18 mouse cellular contexts compared by ENCODE assay signal in the genomic region with DNA sequence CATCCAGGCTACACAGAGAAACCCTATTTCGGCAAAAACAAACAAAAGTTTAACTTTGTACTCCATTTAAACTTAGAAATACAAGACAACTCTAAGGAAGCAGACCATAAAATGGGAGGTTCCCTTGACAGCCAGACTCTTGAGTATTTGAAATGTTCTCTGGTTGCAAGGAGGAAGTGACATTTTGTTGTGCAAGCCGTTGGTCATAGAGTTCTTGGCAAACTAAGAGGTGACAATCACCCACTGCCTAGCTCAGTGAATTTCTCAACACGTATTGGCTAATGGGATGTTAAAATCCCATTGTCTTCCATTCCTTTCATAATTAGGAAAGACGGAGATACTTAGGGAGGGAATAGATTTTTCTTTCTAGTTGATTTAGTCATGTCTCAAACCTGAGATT. TPM values are rescaled to one million over a fixed set of nuclear protein-coding genes. Genes with fewer than 3 reads are reported as not detected.
DNase-seq lines count a peak whose midpoint lies in the region; TF ChIP-seq lines count a peak whose summit lies in the region.
"Had no signal": no experiment of that assay in that cellular context is flagged by ENCODE, and none has a peak within 500 bp of the region (broad histone marks: within the 10 kb centered on the region; RNA-seq: fewer than 3 reads in every experiment).

No protein-coding gene starts in this region.

- no peak for TF ChIP-seq POLR2A in cerebellum, adult 2 months (IDR thresholded peaks at IDR 0.05; ENCODE audit: borderline replicate concordance, insufficient read depth, low read length)

- WGBS in cerebellum, adult 2 months = 62% methylated on average over 4 of the region's 4 CpGs

- H3K27me3 ChIP-seq in cerebellum, adult 2 months (ENCODE audit: control insufficient read depth, insufficient read depth, low read length) = no peaks in the 10 kb centered on the region
- H3K27me3 ChIP-seq: embryonic facial prominence, embryonic 12.5 days; forebrain, embryonic 13.5 days; hindbrain, embryonic 15.5 days; liver, embryonic 15.5 days; midbrain, embryonic 13.5 days; neural tube, embryonic 13.5 days had no signal

- peak overlapping the region; percentile 48; the same call in 1 of the 2 replicates for H3K27ac ChIP-seq in brown adipose tissue, adult 24 weeks (replicated peaks; ENCODE audit: low read depth, low read length)
- no peak overlapping the region for H3K27ac ChIP-seq in cerebellum, adult 2 months (ENCODE audit: insufficient read depth, low read length)
- H3K27ac ChIP-seq: embryonic facial prominence, embryonic 12.5 days; forebrain, embryonic 13.5 days; hindbrain, embryonic 15.5 days; midbrain, embryonic 13.5 days; neural tube, embryonic 13.5 days had no signal

- peak; percentile 36 for DNase-seq in adrenal gland, postnatal 10 days
- no peak for DNase-seq in adrenal gland, adult 18-20 months (ENCODE audit: low spot score in 2 of 2)
- DNase-seq in 3T3-L1 (ENCODE audit: low read depth, low spot score) = peak; percentile 13
- DNase-seq in lung, postnatal 14 days = peak; percentile 34
- no peak for DNase-seq in cerebellum, adult 2 months
- DNase-seq in gastrocnemius, adult 8-10 months (ENCODE audit: low spot score in 2 of 2) = no peak
- no peak for DNase-seq in cerebellum, adult 9-11 months
- DNase-seq: cerebellum, postnatal 10 days; gastrocnemius, postnatal 25 days; kidney, adult 8-10 months; thymus, postnatal 4 days had no signal

- no peaks in the 10 kb centered on the region for H3K4me1 ChIP-seq in brown adipose tissue, adult 24 weeks (ENCODE audit: control insufficient read depth, insufficient read depth, insufficient read length, low read length)
- no peaks in the 10 kb centered on the region for H3K4me1 ChIP-seq in cerebellum, adult 2 months (ENCODE audit: control insufficient read depth, insufficient read depth, low read length)
- H3K4me1 ChIP-seq: forebrain, embryonic 13.5 days; neural tube, embryonic 13.5 days had no signal

- H3K4me3 ChIP-seq in brown adipose tissue, adult 24 weeks (ENCODE audit: insufficient read depth, low read depth, low read length) = no peak overlapping the region
- no peak overlapping the region for H3K4me3 ChIP-seq in cerebellum, adult 2 months (replicated peaks; ENCODE audit: insufficient read depth, low read depth, low read length)
- H3K4me3 ChIP-seq: embryonic facial prominence, embryonic 12.5 days; forebrain, embryonic 13.5 days; hindbrain, embryonic 15.5 days; liver, embryonic 15.5 days; midbrain, embryonic 13.5 days; neural tube, embryonic 13.5 days had no signal

- TF ChIP-seq CTCF in cerebellum, adult 2 months (IDR thresholded peaks at IDR 0.05; ENCODE audit: borderline replicate concordance, insufficient read depth, low read depth, low read length) = no peak

RNA-seq across cellular contexts. Expression of gene Tmem170b, which starts 5.7 kb away (rescaled TPM):
- total RNA-seq in adrenal gland, postnatal 10 days (2021) = 10 to 100 TPM; 23.6 TPM
- 10 to 100 TPM; 23.3 to 26.4 TPM for total RNA-seq in adrenal gland, adult 18-20 months (2021)
- 6.0 and 9.3 TPM in 2 replicates for polyA plus RNA-seq in brown adipose tissue, adult 24 weeks (2012; ENCODE audit: insufficient read depth, insufficient read length, missing spikeins)
- 19.9 and 21.6 TPM in 2 replicates for polyA plus RNA-seq in cerebellum, adult 2 months (2012; rRNA removed)
- total RNA-seq in gastrocnemius, adult 8-10 months (2022) = 10 to 100 TPM; 32.3 to 40.8 (median 32.4) TPM

Comparison
In these comparisons a context has a peak if more than half of its experiments do, and no peak if none do; other contexts are left out.
1. DNase-seq: peak in adrenal gland, postnatal 10 days (single experiment), 3T3-L1 (single experiment) and lung, postnatal 14 days (single experiment); none in adrenal gland, adult 18-20 months (0 of 2), cerebellum, adult 2 months (0 of 2), gastrocnemius, adult 8-10 months (0 of 2) and cerebellum, adult 9-11 months (single experiment).